Mouse (Mus musculus): ENCODE data around the gene Gps2. TPM values are rescaled to one million over a fixed set of nuclear protein-coding genes. Genes with fewer than 3 reads are reported as not detected.

Gene Gps2
- total RNA-seq, 4 experiments from 2014 or later = 28.2 to 44.5 (median 38.4) TPM

DNA sequence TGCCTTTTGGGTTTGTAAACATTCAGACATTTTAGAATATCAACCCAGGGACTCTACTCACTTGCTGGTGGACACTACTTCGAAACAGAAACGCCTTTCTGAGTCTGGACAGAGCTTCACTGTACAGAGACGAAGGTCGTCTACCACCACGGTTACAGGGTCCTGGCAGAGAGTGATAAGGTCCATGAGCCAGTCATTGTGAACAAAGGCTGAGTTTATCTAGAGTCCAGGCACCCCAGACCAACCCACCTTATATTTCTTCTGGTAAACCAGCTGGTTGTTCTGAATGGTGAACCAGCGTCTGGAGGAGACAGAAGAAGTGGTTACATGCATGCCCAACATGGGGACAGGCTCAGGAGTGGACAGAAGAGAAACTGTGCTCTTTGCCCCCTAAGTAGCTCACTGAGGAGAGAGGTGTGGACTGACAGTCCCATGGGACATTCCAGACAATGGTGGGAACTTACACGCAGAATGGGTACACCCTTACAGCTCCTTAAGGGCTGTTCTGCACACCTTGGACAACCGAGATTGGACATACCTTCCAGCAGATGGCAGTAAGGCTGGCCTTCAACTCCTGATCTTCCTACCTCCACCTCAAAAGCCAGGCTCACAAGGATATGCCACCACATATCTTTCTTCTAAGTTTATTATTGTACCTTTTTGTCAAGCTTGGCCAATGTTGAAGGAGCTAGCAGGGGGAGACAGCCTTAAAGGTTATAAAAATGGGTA is 26.6 kb upstream of the Gps2 start:
- no peak for DNase-seq (ENCODE audit: low spot score in 2 of 2)

DNA sequence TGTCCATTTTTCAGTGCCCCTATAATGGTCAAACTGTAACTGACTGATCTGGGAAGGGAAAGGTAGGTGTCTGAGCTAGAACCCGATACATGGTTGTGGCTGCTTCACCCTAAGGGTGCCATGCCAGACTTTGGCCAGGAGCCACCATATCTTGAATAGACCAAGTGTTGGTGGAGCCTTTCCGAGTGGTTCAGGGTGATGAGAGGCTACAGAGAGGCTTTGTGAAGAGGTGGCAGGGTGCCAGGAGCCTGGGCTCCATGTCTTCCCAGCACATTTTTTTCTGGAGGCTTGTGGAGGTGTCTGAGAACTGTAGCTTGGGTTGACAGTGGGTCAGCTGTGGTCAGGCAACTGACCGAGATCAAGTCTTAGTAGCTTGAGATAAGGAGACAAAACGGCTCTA is 22.2 kb upstream of the Gps2 start:
- peak in 1 of 2 experiments; percentile 56 for DNase-seq (ENCODE audit: low spot score in 2 of 2)

DNA sequence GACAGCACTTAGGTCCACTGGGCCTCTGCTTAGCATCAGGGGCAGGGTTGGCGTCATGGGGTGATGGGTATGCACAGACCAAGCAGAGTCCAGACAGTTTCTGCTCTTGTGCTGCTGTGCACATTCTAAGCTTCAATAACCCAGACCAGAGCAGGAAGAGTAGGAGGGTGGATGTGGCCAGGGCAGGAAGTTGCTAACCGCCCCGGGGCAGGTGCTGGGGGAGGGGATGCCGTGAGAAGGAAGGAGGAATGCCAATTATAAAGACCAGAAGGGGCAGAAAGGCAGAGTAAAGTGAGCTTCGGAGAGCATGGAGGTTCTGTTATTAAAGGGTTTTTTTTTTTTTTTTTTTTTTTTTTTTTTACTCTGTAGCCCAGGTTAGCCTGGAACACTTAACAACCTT is 19.0 kb upstream of the Gps2 start:
- no peak for DNase-seq (ENCODE audit: low spot score in 2 of 2)

DNA sequence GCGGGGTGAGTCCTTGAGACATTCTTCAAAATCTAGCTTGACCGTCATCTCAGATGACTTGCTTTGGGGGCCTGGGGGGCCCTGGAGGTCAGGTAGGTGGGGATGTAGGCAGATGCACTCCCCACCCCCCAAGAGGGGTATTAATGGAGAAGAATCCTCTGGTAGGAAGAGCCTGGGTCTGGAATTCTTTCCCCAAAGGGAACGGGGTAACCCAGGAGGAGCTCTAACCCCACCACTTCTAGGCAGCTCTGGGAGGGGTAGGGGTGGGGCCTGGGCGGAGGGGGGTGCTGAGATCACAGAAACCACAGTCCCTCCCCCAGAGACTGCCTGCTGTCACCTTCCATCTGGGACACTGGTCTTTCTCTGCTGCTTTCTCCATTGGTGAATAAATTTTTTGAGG is 18.4 kb upstream of the Gps2 start, which contains the start of gene Acap1:
Gene Acap1 (minus strand): TSS at position 249 of the 400 bp plus-strand sequence.
- DNase-seq (ENCODE audit: low spot score in 2 of 2) = no peak

DNA sequence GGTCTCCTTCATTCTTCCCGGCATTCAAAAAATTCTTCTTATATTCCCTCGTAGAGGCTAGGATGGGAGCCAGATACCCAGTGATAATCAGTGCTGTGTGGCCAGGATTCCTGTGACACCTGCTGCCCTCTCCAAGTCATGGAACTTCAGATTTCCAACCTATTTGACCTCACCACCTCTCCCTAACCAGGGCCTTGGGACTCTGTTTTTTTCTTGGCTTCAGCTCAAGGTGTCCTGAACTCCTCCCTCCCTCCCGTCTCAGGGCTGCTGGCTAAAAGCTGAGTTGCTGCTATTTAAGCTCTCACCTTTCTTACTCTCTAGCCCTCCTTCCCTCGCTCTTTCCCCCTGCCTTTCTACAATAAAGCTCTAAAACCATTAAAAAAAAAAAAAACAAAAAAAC is 13.8 kb upstream of the Gps2 start:
- no peak for DNase-seq (ENCODE audit: low spot score in 2 of 2)

DNA sequence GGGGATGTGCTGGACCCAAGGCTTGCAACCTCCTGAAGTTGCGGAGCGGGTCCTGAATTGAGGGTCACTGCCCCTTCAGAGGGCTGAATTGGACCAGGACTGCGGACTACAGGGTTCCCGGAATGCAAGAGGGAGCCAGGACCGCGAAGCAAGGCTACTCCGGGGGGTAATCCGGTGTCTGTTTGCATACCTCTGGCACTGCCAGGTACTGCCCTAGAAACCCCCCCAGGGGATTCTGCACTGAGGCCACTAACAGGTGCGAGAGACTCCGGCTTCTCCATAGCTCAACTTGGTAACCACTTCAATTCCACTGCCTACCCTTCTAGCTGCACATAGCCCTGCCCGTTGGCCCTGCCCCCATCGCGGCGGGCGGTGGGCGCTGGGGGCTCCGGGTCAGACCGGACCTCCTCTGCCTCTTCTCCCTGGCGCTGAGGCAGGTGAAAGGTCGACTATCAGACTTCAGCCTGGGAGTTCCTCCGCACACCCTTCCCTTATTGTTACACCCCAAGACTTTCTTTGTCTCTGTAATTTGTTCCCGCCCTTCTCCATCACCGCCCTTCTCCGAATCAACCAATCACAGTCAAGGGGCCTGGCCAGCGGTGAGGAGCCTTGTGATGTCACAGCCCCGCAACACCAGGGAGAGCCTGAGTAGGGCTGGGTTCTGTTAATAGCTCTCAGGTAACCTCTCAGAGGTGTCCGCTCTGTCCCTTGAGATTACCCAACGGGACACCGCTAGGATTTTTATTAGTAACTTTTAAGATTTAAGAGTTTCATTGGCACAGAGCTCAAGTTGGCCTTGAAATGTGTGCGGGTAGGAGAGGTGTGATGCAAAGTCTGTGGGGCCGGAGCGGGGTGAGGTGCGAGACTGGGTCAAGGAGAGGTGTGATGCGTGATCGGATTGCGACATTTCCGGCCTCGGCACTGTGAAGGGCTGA is 12.9 kb upstream of the Gps2 start, which contains the start of the genes 2810408A11Rik and Neurl4:
Gene 2810408A11Rik (minus strand): TSS at position 517 of the 935 bp plus-strand sequence.
Gene Neurl4 (plus strand): TSS at position 602 of the 935 bp plus-strand sequence.
- DNase-seq (ENCODE audit: low spot score in 2 of 2) = peak; percentile 86 to 90

DNA sequence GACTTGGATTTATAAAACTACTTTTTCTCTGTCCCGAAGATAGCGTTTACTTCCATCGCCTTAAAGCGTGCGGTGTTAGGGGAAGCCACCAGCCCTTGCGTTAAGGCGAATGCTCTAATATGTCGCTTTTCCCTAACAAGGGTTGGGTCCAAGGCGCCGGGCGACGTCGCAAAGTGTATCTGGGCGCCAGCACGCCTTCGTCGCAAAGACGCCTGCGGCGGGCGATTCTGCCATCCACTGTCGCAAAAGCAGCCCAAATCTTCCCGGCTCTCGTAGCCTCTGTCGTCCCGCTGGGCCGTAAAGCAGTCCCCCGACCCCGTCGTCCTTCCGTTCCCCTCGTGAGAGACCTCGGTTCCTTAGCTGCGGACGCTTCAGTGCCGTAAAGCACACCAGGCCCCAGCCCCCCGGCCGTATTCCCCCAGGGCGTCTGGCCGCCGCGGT is 12.3 kb upstream of the Gps2 start:
- peak; percentile 98 for DNase-seq (ENCODE audit: low spot score in 2 of 2)

DNA sequence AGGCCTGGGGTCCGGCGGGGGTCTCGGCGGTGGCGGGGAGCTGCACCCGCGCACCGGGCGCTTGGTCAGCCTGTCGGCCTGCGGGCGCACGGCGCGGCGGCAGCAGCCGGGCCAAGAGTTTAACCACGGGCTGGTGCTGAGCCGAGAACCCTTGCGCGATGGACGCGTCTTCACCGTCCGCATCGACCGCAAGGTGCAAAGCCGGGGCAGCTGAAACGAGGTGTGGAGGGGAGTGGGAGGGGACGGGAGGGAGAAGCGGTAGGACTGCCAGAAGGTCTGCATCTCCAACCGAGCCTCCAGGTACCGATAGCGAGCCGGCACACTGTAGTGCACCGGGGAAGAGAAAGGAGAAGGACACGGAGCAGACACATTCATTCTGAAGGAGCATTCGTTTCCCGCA is 11.7 kb upstream of the Gps2 start:
- no peak for DNase-seq (ENCODE audit: low spot score in 2 of 2)

DNA sequence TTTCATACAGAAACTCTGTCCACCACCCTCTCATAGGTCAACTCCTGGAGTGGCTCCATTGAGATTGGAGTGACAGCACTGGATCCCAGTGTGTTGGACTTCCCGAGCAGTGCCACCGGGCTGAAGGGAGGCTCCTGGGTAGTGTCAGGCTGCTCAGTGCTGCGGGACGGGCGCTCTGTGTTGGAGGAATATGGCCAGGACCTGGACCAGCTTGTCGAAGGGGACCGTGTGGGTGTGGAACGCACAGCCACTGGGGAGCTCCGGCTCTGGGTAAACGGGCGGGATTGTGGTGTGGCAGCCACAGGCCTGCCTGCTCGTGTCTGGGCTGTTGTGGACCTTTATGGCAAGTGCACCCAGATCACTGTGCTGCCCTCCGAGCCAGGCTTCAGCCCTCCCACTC is 10.7 kb upstream of the Gps2 start:
- DNase-seq (ENCODE audit: low spot score in 2 of 2) = no peak

DNA sequence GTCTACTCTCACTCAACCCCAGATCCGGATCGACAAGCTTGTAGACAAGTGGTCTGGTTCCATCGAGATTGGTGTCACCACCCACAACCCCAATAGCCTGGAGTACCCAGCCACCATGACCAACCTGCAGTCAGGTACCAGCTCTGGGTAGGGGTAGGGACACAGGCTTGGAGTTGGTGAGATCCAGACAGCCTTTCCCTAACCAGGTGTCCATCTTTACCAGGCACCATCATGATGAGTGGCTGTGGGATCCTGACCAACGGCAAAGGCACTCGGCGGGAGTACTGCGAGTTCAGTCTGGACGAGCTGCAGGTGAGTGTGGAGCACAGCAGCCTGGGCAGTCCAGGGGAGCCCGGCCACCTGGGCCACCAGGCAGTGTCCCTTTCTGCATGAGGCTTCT is 9.4 kb upstream of the Gps2 start:
- DNase-seq (ENCODE audit: low spot score in 2 of 2) = no peak

DNA sequence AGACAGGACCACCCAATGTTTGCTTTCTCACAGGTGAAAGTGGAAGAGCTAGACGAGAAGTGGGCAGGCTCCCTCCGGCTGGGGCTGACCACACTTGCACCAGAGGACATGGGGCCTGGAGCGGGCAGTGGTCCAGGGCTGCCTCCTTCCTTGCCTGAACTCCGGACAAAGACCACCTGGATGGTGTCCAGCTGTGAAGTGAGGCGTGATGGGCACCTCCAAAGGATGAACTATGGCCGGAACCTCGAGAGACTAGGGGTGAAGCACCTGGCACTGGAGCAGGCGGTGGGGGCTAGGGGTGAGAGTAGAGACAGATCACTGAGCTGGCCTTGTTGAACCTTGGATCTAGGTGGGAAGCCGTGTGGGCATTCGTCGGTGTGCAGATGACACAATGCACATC is 5.0 kb upstream of the Gps2 start:
- no peak for DNase-seq (ENCODE audit: low spot score in 2 of 2)

DNA sequence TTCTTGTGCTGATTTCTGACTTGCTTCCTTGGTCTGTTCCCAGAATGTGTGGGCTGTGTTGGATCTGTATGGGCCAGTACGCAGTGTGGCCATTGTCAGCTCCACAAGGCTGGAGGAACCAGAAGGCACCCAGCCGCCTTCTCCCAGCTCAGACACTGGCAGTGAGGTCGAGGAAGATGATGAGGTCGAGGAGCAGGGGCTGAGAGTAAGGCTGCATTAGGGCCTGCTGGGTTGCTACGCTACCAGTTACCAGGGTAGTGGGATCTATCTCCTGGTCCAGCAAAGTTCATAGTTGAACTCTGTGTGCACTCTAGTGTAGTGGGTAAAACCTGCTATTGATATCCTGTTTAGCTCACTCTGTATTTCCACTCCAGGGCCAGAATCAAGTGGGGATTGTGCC is 4.5 kb upstream of the Gps2 start:
- DNase-seq (ENCODE audit: low spot score in 2 of 2) = no peak

DNA sequence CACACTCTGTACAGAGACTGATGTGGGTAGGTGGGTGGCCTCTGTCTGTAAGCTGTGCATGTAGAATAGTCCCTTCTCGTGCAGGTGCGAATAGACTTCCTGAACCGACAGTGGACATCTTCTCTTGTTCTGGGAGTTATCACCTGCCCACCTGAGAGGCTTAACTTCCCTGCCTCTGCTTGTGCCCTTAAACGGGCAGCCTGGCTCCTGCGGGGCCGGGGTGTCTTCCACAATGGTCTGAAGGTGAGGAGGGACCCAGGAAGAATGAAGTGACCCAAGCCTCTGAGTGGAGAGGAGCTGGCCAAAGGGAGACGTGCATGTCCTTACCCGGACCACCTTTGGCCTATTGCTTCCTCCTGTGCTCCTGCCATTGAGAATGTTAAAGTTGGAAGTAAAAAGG is 3.5 kb upstream of the Gps2 start:
- DNase-seq (ENCODE audit: low spot score in 2 of 2) = no peak

DNA sequence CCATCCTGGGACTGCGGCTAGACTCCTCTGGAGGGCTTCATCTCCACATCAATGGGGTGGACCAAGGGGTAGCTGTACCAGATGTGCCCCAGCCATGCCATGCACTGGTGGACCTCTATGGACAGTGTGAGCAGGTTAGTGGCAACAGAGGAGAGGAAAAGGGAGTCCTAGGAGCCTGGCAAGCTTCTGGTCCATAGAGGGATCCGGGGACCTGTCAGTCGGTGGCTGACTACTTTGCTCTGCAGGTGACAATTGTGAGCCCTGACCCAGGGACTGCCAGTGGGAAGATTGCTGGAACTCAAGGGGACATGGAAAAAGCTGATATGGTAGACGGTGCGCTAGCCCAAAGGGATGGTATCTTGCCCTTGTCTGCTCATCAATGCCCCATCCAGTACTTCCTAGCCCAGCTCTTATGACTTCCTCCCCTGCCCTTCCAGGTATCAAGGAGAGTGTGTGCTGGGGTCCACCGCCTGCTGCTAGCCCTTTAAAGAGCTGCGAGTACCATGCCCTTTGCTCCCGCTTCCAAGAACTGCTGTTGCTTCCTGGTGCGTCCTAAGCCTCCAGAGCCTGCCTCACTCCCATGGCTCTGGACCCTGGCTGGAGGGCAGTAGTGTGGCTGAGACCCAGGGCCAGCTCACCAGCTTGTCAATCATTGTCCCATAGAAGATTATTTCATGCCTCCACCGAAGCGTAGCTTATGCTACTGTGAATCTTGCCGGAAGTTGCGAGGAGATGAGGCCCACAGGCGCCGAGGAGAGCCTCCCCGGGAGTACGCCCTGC is 2.7 kb upstream of the Gps2 start:
- DNase-seq (ENCODE audit: low spot score in 2 of 2) = no peak

DNA sequence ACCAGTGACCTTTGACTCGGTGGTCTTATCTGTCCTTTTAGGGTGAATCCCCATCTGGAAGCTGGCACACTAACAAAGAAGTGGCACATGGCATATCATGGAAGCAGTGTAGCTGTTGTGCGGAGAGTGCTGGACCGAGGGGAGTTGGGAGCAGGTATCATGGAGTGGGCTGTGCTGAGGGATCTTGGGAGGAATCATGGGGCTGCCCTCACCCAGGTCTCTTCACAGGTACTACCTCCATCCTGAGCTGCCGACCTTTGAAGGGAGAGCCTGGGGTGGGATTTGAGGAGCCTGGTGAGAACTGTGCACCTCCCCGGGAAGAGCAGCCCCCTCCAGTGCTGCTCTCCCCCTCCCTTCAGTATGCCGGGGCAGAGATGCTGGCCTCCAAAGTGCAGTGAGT is 2.0 kb upstream of the Gps2 start:
- DNase-seq (ENCODE audit: low spot score in 2 of 2) = no peak

DNA sequence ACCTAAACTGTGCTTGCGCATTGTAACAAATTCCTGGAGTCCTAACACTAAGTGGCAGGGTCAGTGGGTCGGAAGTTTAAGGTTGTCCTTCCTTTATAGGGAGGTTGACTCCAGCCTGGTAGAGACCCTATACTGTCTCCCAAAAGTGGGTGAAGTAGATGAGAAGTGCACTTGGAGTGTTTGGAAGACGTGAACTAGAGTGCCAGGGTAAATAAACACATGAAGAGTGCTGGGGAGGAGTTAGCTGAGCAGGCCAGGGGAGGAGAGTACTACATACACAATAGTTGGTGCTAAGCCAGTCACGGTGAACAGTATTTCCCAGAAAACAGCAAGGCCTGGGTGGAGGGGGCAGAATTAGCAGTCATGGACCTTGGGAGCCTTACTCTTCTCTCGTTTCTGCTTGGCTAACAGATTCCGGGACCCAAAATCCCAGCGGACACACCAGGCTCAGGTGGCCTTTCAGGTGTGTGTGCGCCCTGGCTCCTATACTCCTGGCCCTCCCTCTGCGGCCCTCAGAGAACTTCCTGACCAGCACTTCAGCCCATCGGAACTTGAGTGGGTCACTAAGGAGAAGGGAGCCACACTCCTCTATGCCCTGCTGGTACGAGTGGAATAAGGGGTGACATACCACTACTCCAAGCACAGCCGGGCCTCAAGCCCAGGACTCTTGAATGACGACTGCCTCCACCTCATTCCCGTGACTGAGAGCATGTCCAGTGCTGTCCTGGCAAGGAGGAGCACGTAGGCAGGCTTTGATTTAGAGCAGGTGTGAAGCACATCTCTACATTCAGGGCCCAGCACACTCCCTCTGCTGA is 765 bp upstream of the Gps2 start:
- no peak for DNase-seq (ENCODE audit: low spot score in 2 of 2)

DNA sequence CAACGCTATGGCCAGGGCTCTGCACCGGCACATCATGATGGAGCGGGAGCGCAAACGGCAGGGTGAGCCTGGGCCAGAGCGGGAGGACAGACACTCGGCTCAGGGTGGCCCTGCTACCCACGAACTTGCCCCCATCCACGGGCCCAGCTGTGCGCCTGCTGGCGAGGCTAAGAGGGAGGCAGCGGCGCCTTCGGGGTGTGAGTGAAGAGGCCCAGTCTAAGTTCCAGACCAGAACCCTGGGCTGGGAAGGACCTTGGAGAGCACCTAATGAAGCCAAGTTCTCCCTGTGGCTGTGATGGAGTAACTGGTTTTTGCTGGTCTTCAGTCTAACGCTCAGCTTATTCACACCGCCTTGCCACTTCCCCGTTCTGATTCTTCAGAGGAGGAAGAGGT is 680 bp downstream of the Gps2 start:
- DNase-seq (ENCODE audit: low spot score in 2 of 2) = no peak

DNA sequence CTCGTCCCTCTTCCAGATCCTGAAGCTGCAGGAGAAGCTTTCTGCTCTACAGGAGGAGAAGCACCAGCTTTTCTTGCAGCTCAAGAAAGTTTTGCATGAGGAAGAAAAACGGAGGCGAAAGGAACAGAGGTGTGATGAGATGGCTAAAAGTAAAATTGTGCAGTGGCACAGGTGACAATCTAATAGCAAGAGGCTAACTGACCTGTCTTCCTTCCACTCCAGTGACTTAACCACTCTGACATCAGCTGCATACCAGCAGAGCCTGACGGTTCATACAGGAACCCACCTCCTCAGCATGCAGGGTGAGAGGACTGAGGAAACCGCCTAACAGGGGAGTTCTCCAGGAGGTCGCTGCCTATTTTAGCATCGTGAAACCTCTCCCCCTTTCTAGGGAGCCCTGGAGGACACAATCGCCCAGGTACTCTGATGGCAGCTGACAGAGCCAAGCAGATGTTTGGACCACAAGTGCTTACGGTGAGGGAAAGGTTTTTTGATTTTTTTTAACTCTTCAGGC is 1.3 kb downstream of the Gps2 start:
- DNase-seq (ENCODE audit: low spot score in 2 of 2) = no peak

DNA sequence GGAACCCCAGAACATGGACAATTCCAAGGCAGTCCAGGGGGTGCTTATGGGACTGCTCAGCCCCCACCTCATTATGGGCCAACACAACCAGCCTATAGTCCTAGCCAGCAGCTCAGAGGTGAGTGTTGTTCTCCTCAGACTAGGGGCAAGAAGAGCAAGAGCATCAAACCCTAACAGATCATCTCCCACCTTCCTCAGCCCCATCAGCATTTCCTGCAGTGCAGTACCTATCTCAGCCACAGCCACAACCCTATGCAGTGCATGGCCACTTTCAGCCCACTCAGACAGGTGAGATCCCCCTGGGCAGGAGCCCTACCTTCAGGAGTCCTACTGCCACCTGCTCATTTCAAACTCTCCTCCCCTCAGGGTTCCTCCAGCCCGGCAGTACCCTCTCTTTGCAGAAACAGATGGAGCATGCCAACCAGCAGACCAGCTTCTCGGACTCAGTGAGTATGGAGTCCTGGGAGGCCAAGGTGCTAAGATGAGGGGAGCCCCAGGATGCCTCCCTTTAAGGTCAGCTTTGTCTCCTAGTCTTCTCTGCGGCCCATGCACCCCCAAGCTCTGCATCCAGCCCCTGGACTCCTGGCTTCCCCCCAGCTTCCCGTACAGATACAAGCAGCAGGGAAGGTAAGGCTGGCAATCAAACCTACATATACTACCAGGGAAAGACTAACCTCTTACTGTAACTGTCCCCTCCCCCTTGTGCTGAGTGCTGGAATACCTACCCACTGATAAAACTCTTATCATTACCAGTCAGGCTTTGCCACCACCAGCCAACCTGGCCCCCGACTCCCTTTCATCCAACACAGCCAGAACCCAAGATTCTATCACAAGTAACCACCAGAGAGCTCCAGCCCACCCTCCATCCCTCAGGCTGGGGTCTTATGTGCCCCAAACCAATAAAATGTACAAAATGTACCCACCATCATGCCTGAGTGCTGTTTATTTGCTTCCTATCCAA is 2.3 kb downstream of the Gps2 start:
- no peak for DNase-seq (ENCODE audit: low spot score in 2 of 2)
